Mouse (Mus musculus) lung, adult 2 months (tissue): Measurements from ENCODE around the gene Zfhx3.

Experiments used
- CTCF ChIP-seq: fragments of 200-500 bp; IDR thresholded peaks from 2 replicates; pipeline ENCODE4 v1.5.1; 2011; ENCODE audit warnings: mild to moderate bottlenecking, low read length, control low read depth; ENCODE audit not compliant: insufficient read depth
- POLR2A ChIP-seq: fragments of 200-500 bp; IDR thresholded peaks from 2 replicates; pipeline ENCODE4 v1.6.1; 2011; ENCODE audit warnings: low read depth, mild to moderate bottlenecking, control low read depth, low read length, borderline replicate concordance; ENCODE audit errors: extremely low read depth

- TF ChIP-seq CTCF: no peak
- no peak for TF ChIP-seq POLR2A
Observed at GRCm38 (mm10) chr8:108846174-108846573, 903.7 kb downstream of the Zfhx3 start.
